Mouse (Mus musculus): Measurements from ENCODE around the gene Cdc123.

The Cdc123 gene

GRCm38 (mm10) chr2:5804440-5805045 lies 40.4 kb downstream of the Cdc123 start:
- DNase-seq (ENCODE audit: low read depth, low spot score), result no peak

DNA sequence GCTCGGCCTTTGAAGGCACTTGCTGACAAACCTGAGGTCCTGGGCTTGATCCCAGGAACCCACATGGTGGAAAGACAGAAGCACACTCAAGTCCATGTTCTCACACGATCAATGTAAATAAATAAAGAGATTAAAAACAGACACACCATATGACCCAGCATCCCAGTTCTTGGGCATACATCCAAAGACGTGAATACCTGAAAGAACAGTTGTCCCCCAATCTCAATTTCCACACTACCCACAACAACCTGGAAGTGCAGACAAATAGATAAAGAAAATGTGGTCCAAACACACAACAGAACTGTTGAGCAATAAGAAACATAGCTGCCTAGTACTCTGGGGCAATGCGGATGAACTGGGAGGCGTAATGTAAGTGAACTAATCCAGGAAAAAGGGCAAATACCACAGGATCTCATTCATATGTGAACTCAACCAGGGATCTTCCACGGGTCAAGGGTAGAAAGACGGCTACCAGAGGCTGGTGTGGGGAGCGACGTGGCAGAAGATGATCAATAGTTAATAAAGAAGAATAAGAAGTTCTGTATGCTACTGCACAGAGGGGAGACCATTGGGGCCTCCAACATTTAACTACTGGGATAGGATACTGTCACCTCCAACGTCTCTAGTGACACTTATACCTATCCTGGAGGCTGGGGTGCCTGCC lies 42.9 kb downstream of the Cdc123 start:
- no peak for DNase-seq (ENCODE audit: low read depth, low spot score)

GRCm38 (mm10) chr2:5801182-5801640 lies 43.8 kb downstream of the Cdc123 start:
- DNase-seq (ENCODE audit: low read depth, low spot score), result no peak

DNA sequence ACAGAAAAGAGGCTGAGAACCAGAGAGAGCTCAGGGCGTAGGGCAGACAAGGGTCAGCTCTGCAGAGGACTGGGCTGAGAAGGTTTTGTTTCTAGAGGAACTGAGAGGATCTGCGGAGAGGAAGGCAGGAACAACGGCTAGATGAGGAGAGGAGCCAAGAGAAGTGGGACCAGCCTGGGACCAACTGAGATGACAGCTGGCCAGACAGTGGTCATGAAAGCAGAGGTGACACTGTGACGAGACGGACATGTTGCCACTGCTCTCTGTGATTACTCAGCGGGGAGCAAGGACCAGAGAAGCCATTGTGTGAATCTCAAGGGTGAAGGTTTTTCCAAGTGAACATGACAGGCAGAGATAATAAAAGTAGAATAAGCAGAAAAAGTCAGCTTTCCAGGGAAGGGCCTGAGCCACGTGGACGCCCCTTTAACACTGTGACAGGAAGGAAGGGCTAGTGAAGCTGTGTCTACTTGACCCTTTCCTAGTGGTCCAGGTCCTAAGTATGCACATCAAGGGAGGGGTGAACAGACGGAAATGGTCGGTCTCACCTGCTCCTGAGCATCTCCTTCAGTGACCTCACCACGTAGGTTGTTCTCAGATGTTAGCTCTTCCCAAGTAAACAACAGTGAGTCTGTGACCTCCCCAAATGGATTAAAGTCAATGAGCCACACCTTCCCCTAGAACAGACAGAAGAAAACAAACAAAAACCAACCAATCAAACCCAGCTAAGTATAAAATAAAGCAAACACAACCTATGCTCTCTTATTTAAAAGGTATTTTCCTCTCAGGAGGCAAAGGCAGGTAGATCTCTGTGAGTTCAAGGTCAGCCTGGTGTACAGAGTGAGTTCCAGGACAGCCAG lies 46.9 kb downstream of the Cdc123 start:
- DNase-seq (ENCODE audit: low read depth, low spot score), result no peak

GRCm38 (mm10) chr2:5793771-5794170 lies 51.2 kb downstream of the Cdc123 start:
- DNase-seq (ENCODE audit: low read depth, low spot score), result no peak

- DNase-seq (ENCODE audit: low read depth, low spot score), result no peak
Measured at GRCm38 (mm10) chr2:5792056-5792455, 52.9 kb downstream of the Cdc123 start.

GRCm38 (mm10) chr2:5789625-5790160 lies 55.3 kb downstream of the Cdc123 start:
- DNase-seq (ENCODE audit: low read depth, low spot score), result no peak

DNA sequence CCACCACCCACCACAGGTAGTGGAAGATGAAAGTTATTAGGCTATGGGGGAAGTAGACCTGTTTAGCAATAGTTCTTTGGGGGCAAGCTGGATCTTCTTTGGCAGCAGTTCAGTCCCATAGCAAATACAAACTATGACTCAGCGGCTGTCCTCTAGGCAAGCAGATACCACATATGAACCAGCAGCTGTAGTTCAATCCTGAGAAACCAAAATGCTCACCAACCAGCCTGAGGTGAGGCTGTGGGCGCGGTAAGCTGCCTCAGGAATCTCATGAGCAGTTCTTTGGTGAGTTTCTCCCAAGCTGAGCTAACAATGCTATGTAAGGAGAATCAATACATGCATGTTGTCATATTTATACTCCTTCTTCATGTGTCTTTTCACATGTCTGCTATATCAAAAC lies 57.6 kb downstream of the Cdc123 start:
- no peak for DNase-seq (ENCODE audit: low read depth, low spot score)

DNA sequence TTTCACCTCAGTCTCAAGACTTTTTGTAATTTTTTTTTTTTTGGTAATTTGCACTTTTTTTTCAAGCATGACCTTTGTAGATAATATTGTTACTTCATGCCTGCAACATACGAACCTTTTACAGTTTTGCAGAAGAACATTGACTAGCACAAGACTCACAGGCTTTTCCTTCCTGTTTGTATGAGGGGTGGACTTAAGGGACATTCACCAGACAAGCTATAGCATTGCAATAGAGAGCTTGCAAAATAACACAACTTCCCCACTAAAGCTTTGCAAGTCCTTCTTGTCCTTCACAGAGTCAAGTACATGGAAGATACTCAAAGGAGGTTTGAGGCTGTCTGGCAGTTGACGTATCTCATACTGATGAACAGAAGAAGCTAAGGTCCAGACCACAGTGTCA lies 72.5 kb downstream of the Cdc123 start:
- no peak for DNase-seq (ENCODE audit: low read depth, low spot score)

GRCm38 (mm10) chr2:5770708-5771241 lies 74.2 kb downstream of the Cdc123 start:
- peak; percentile 32 for DNase-seq (ENCODE audit: low read depth, low spot score)

DNA sequence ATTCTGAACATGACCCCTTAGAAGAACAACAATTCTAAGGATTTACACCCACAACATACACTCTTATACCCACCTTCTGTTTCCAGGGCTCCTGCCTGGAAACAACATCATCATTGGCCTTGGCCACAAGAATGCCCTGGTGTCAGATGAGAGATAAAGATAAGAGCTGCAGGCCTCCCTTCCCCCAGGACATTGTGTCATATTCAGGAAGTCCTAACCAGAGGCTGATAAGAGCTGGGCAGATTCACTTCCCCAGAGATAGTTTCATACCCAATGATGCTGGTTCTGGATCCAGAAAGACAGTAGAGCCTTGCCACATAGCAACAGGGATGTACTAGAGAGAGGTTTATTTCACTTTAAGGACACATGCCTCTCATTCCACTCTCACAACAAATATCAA lies 75.3 kb downstream of the Cdc123 start:
- no peak for DNase-seq (ENCODE audit: low read depth, low spot score)

- no peak for DNase-seq (ENCODE audit: low read depth, low spot score)
Measured at GRCm38 (mm10) chr2:5768946-5769345, 76.0 kb downstream of the Cdc123 start.

GRCm38 (mm10) chr2:5762031-5762430 lies 82.9 kb downstream of the Cdc123 start:
- no peak for DNase-seq (ENCODE audit: low read depth, low spot score)

- DNase-seq (ENCODE audit: low read depth, low spot score), result no peak
Measured at GRCm38 (mm10) chr2:5760479-5761008, 84.4 kb downstream of the Cdc123 start.

GRCm38 (mm10) chr2:5758569-5758968 lies 86.4 kb downstream of the Cdc123 start:
- no peak for DNase-seq (ENCODE audit: low read depth, low spot score)

- DNase-seq (ENCODE audit: low read depth, low spot score), result no peak
Measured at GRCm38 (mm10) chr2:5750872-5751271, 94.1 kb downstream of the Cdc123 start.

DNA sequence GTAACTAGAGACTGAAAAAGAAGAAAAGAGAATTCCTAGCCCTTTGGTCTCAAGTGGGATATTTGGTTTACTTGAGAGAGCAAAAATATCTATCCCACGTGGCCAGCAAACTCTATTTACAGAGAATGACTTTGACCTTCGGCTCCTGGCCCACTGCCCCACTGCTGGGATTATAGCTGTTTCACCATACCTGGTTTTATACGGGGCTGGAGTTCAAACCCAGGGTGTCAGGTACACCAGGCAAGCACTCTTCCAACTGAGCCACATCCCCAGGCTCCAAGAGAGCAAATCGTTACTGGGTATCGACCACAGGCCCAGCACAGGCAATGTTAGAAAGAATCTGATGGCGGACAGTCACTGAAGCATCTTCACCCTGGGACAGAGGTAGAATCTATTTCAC lies 95.8 kb downstream of the Cdc123 start:
- DNase-seq (ENCODE audit: low read depth, low spot score), result no peak

DNA sequence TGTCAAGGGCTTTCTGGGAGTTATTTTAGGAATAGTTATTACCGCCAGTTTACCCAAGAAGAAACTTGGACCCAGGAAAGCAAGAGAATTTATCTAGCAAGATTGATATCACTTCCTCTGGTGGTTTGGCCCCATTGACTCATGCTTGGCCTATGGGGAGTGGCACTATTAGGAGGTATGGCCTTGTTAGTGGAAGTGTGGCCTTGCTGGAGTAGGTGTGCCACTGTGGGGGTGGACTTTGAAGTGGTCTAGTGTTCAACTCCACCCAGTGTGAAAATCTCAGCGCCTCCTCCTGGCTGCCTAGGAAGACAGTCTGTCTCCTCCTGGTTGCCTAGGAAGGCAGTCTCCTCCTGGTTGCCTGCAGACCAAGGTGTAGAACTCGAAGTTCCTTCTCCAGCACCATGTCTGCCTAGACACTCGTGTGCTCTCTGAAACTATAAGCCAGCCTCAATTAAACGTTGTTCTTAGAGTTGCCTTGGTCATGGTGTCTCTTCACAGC lies 97.4 kb downstream of the Cdc123 start:
- no peak for DNase-seq (ENCODE audit: low read depth, low spot score)

DNA sequence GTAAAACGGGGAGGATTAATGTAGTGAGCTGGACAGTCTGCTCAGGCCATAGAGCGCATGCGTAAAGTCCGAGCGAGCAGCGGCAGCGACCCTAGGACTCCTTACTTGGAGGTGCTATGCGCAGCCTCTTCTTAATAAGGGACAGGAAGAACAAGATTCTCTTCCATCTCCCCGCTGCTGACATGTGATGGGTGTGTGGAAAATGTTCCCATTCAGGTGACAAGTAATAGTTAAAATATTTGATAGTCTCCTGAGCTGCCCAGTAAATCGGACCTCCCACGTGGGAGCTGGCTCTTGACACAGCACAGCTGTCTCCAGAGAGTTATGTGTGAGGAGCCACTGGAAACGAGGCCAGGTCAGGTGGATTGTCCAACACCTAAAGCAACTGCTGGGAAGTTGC lies 98.4 kb downstream of the Cdc123 start:
- no peak for DNase-seq (ENCODE audit: low read depth, low spot score)
